Mouse (Mus musculus) adrenal gland, adult 2 months (tissue): ENCODE data around the gene Tmem168. TPM values are rescaled to one million over a fixed set of nuclear protein-coding genes. Genes with fewer than 3 reads are reported as not detected.

Experiments used
- DNase-seq: peaks from one replicate; pipeline ENCODE4 v3.0.0; 2021
- polyA plus RNA-seq: library from polyadenylated mRNA; depleted of rRNA; stranded (reverse); fragments of >200 nt; gene quantifications from 2 replicates; pipeline ENCODE4 v1.2.3, GENCODE M21; 2012; rRNA removed
- total RNA-seq, 2 experiments: library from RNA; stranded (reverse); gene quantifications; 2 replicates each; pipeline ENCODE4 v1.2.3; 2021

The Tmem168 gene
- total and polyA plus RNA-seq, 3 experiments, result 23.1 to 29.8 (median 29.5) TPM

DNA sequence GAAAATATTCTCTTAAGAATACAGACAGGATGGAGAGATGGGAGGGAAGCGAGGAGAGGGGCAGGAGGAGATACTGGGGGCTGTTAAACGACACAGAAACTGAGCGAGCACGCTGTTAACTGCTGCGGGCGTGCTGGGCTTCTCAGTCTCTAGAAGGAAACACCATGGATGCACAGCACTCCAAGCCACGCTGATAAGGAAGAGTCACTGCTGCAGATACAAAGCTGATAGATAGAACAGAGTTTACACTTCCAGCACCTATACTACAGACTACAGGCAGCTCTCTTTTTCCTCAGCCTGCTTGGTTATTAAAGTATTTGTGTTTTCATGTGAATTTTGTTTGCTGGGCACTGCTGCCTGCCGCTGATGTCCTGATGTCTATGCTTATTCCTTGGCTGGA, 21.7 kb downstream of the Tmem168 start:
- no peak for DNase-seq

DNA sequence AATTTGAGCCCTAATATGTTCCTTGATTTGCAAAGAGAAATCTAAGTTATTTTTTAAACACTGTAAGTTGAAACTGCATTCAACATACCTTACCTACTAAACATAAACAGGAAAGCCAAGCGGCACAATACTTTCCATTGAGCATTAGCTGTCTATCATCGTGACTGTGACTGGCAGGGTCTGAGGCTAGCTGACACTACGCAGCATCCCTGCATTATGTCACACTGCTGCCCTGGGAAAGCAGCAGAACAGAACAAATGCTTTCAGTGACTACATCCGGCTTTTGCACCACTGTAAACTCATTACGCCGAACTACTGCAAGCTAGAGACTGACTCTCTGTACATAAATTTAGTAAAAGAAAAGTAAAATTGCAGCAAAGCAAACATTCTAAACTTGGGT, 23.1 kb downstream of the Tmem168 start:
- no peak for DNase-seq

DNA sequence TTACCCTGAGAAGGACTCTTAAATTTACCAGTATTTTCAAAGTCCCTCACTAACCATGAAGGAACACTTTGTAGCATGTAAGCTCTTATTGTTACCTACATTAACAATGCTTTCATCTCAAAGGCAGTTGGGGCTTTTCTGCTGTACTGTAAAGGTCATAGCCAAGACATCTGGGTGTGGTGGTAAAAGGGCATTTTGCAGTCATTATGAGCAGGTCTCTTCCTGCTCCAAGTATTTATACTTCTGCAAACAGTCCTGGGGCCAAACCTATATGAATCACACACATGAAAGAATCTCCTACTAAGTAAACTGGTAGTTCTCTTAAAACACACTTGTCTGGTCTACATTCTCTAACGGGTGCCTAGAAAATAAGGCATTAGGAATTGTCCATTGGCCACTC, 25.8 kb downstream of the Tmem168 start:
- DNase-seq, result no peak

- DNase-seq, result no peak
Measured at GRCm38 (mm10) chr6:13565734-13566133, 42.2 kb downstream of the Tmem168 start.

DNA sequence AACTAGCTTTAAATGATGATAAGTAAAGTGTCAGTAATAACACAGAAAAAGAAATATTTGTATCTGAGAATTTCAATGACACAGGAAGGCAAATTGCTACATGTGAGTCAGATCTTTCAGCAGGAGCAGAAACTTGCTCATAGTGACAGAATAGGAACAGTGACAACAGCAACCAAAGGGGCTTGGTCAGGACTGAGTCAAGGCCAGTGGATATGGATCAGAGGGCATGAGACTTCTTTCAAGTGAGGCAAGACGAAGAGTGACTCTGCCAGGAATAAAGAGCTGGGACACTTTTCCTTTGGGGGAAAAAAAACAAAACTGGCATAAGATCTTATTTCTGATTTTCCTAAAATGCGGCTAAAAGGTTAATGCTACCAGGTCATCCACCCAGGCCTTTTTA, 52.6 kb downstream of the Tmem168 start:
- DNase-seq, result peak; percentile 64

- no peak for DNase-seq
Measured at GRCm38 (mm10) chr6:13541761-13542160, 66.1 kb downstream of the Tmem168 start.

DNA sequence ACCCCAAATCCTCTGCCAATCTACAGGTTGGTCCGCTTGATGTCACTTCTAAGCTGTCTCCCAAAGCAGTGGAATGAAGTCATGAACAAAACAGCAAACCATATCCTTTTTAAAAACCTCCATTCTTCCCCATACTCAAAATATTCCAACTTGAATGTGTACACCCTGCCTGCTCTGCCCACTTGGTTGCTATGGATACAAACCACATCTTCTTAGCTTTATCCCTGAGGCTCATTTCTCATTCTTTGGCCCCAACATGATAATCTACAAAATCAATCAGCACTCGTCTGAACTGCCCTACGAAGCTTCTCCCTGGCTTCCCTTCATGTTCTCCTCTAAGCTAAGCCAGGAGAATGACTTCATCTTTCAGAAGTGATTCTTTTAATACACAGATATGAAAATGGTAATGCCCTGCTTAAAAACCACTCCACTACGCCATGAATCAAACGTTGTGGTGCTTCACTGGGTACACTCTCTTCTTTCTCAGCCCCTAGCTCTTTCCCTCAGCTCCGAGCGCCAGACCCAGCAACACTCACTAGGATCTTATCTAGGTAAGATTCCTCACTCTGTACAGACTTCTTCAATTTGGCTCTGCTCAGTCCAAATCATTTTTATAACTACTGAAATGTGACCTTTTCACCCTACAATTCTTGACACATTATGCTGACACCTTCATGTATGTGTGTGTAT, 70.5 kb downstream of the Tmem168 start:
- DNase-seq, result no peak

Other genes starting within 250 kb of the Tmem168 start
- gene Bmt2, start 69.9 kb upstream of the Tmem168 start, total RNA-seq, result 10 to 100 TPM; 11.2 to 13.8 TPM
- gene Bmt2, start 69.9 kb upstream of the Tmem168 start, polyA plus RNA-seq, result 0.48 and 0.62 TPM in 2 replicates
- gene Gpr85, start 231.8 kb upstream of the Tmem168 start, total RNA-seq, result 1 to 10 TPM in 1 of 2 experiments, under 1 TPM in 1; 0.75 to 1.2 TPM
- 0.07 and 0.67 TPM in 2 replicates for gene Gpr85, start 231.8 kb upstream of the Tmem168 start, polyA plus RNA-seq